Mouse (Mus musculus): ENCODE measurements at regions not wholly inside any gene's neighbourhood (a gene's known extent, or its start where the extent isn't known, plus 50 kb on each side); places are given as distances from the start of the nearest gene placed in this dataset.

DNA sequence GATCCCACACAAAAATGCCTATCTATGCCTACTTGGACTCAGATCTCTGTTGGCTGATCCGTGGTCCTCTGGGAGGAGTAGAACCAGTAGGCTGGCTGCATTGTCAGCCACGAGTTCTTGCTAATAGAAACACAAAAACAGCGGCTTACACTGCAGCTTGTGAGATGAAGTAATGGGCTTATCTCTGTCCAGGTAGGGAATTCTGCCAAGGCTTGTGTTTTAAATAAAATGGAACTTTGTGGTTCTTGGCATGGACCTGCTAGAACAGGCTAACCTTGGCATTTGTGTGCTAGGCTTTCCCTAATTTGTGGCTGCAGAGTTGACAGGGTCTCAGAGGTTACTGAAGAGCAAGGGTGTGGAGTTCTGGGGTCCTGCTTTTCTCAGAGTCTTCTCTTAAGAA is 242.1 kb upstream of the Auts2 start:
- TF ChIP-seq GATA1 (IDR thresholded peaks at IDR 0.05; ENCODE audit: borderline replicate concordance, low read length) = no peak
- TF ChIP-seq FLI1 (IDR thresholded peaks at IDR 0.05; ENCODE audit: low read length) = no peak

Data from megakaryocyte, embryonic 14.5 days (primary cell).